Mouse (Mus musculus) limb, embryonic 14.5 days (tissue): ENCODE measurements around the gene Clasp1. TPM values are rescaled to one million over a fixed set of nuclear protein-coding genes. Genes with fewer than 3 reads are reported as not detected.

Source experiments
- ATAC-seq: fragments of 200-750 bp; cut with Nextera tagmentation; 2 replicates; pipeline ENCODE4 v1.8.0; 2017; ENCODE audit warnings: low read depth, moderate number of reproducible peaks, moderate TSS enrichment; ENCODE audit not compliant: low FRiP score
- DNase-seq: peaks from one replicate; pipeline ENCODE4 v3.0.0-alpha.2; 2015; ENCODE audit warnings: low spot score
- H3K27ac ChIP-seq: fragments of 300-500 bp; sonication (generic); replicated peaks from 2 replicates; pipeline ENCODE4 v1.5.1; 2014; ENCODE audit warnings: low read depth, mild to moderate bottlenecking, low read length, moderate library complexity, mixed read lengths
- H3K27me3 ChIP-seq: fragments of 300-500 bp; sonication (generic); 2 replicates; pipeline ENCODE4 v1.6.1; 2014; ENCODE audit warnings: low read length, mixed read lengths; ENCODE audit not compliant: control insufficient read depth, insufficient read depth
- H3K36me3 ChIP-seq: fragments of 300-500 bp; sonication (generic); 2 replicates; pipeline ENCODE4 v1.6.1; 2014; ENCODE audit warnings: mild to moderate bottlenecking, low read length, moderate library complexity, mixed read lengths; ENCODE audit not compliant: control insufficient read depth, insufficient read depth
- H3K4me1 ChIP-seq: fragments of 300-500 bp; sonication (generic); 2 replicates; pipeline ENCODE4 v1.6.1; 2014; ENCODE audit warnings: antibody characterized with exemption, low read length, mixed read lengths; ENCODE audit not compliant: control insufficient read depth, insufficient read depth
- H3K4me2 ChIP-seq: fragments of 300-500 bp; sonication (generic); replicated peaks from 2 replicates; pipeline ENCODE4 v1.6.1; 2014; ENCODE audit warnings: low read depth, mild to moderate bottlenecking, low read length, moderate library complexity; ENCODE audit not compliant: severe bottlenecking
- H3K4me3 ChIP-seq: fragments of 300-500 bp; sonication (generic); replicated peaks from 2 replicates; pipeline ENCODE4 v1.5.1; 2014; ENCODE audit warnings: low read length
- H3K9ac ChIP-seq: fragments of 300-500 bp; sonication (generic); 2 replicates; pipeline ENCODE4 v1.6.1; 2014; ENCODE audit warnings: mild to moderate bottlenecking, low read depth, low read length, moderate library complexity; ENCODE audit not compliant: severe bottlenecking
- H3K9me3 ChIP-seq: fragments of 300-500 bp; sonication (generic); 2 replicates; pipeline ENCODE4 v1.6.1; 2016; ENCODE audit warnings: low read length; ENCODE audit not compliant: control insufficient read depth
- POLR2A ChIP-seq: fragments of 200-500 bp; IDR thresholded peaks from 2 replicates; pipeline ENCODE4 v1.8.0; 2012; ENCODE audit warnings: inconsistent platforms, mild to moderate bottlenecking, moderate library complexity, borderline replicate concordance; ENCODE audit not compliant: insufficient read depth, insufficient read length; ENCODE audit errors: extremely low read depth
- WGBS: fragments of 180-500 bp; shearing (Covaris S2); extraction: QIAGEN DNeasy Blood & Tissue Kit; methylation state at CpG from one replicate; pipeline ENCODE4 v1.1.7; 2014; 5-methylcytosine and 5-hydroxymethylcytosine counted together
- polyA plus RNA-seq, 2 experiments: library from polyadenylated mRNA; depleted of rRNA in 1 of 2; stranded (reverse) in 1 of 2; unstranded in 1 of 2; fragments of >200 nt; fragmentation: Nextera tagmentation in 1 of 2; extraction: Ambion mirVana in 1 of 2; gene quantifications; 2 replicates each; pipeline versions ENCODE4 v1.2.1 to v1.2.3; 2012 to 2014

The Clasp1 gene
- polyA plus RNA-seq, 2 experiments: 47.8 to 48.5 TPM

DNA sequence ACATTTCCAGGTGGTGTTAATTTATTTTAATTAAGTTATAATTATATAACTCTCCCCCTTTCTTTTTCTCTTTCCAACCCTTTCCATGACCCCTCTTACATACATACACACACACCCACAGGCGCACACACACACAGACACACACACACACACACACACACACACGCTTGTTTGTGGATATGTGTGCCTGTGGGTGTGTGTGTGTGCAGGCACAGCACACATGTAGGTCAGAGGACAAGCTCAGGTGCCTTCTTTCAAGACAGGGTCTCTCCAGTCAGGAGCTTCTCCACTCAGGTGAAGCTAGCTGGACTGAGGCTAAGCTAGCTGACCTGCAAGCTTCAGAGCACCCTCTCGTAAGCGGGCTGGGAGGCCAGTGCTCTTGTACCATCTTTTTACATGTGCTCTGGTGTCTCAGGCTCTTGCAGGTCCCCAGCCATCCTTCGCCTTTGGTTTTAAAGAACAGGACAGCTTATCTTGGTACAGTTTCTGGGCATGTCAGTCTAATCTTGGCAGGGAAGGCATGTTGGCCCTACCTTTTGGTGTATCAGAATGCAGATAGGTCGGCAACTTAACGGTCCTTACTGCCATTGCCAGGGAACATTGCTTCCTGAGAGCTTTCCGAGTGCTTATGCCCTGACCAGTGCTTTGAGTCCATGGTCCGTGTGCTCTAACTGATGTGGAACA, 28.3 kb downstream of the Clasp1 start:
- DNase-seq (no peak), ATAC-seq (no peak)
- H3K9ac ChIP-seq: no peak overlapping the region
- H3K27ac ChIP-seq: no peak overlapping the region
- no peak overlapping the region for H3K4me3 ChIP-seq
- no peak for TF ChIP-seq POLR2A
- peaks cover 21% of the 10 kb centered on the region for H3K36me3 ChIP-seq
- 90% methylated on average over 9 of the region's 9 CpGs for WGBS
- no peaks in the 10 kb centered on the region for H3K4me1 ChIP-seq
- H3K27me3 ChIP-seq: no peaks in the 10 kb centered on the region
- no peak overlapping the region for H3K4me2 ChIP-seq
- no peaks in the 10 kb centered on the region for H3K9me3 ChIP-seq

DNA sequence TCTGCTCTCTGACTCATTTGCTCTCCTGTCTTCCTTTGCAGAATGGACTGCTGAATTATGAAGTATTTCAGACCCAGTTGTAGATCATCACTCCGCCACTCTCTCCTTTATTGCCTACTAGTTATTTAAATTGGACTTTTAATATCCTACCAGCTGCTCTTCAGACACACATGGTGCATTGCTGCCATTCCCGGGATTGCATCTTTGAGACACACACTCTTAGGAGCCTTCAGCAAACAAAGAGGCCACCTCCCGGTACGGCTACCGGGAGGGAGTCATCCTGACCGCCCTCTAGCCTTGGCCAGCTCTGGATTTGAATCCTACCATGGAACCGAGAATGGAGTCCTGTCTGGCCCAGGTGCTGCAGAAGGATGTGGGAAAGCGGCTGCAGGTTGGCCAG, 30.5 kb downstream of the Clasp1 start:
- no peaks in the 10 kb centered on the region for H3K4me1 ChIP-seq
- no peak overlapping the region for H3K4me3 ChIP-seq
- no peak overlapping the region for H3K27ac ChIP-seq
- peaks cover 36% of the 10 kb centered on the region for H3K36me3 ChIP-seq
- H3K9ac ChIP-seq: no peak overlapping the region
- no peak for DNase-seq
- 87% methylated on average over 8 of the region's 8 CpGs for WGBS
- H3K27me3 ChIP-seq: no peaks in the 10 kb centered on the region
- no peak overlapping the region for H3K4me2 ChIP-seq
- ATAC-seq: no peak
- TF ChIP-seq POLR2A: no peak
- H3K9me3 ChIP-seq: no peaks in the 10 kb centered on the region

DNA sequence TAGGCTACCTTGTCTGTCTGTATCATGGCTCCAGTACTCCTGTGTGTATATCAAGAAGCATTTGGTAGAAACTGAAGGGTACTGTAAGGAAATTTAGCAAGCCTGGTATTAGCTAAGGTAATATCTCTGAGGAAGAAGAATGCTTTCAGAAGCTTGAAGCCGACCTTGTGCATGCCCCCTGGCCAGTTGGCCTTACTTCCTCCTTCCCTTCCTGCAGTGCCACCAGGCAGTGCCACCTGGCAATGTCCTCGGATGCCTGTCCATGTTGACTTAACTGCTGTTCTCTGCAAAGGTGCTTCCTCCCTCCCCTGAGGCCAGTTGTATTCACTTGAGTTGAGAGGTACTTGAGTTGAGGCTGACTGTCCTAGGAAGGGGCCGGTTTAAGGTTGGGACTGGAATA, 32.3 kb downstream of the Clasp1 start:
- no peak for DNase-seq
- no peak for TF ChIP-seq POLR2A
- H3K36me3 ChIP-seq: peaks cover 36% of the 10 kb centered on the region

GRCm38 (mm10) chr1:118422812-118423211, 34.0 kb downstream of the Clasp1 start:
- no peaks in the 10 kb centered on the region for H3K4me1 ChIP-seq
- H3K9me3 ChIP-seq: no peaks in the 10 kb centered on the region
- H3K36me3 ChIP-seq: peaks cover 36% of the 10 kb centered on the region
- no peak overlapping the region for H3K4me2 ChIP-seq
- DNase-seq (no peak), ATAC-seq (no peak)
- no peaks in the 10 kb centered on the region for H3K27me3 ChIP-seq
- TF ChIP-seq POLR2A: no peak
- H3K27ac ChIP-seq: no peak overlapping the region
- 82% methylated on average over 6 of the region's 6 CpGs for WGBS
- H3K9ac ChIP-seq: no peak overlapping the region
- no peak overlapping the region for H3K4me3 ChIP-seq

More for the DNA sequence above, 32.3 kb downstream of the Clasp1 start:
- no peak overlapping the region for H3K27ac ChIP-seq
- H3K9me3 ChIP-seq: no peaks in the 10 kb centered on the region
- no peak overlapping the region for H3K9ac ChIP-seq
- no peak overlapping the region for H3K4me2 ChIP-seq
- H3K27me3 ChIP-seq: no peaks in the 10 kb centered on the region
- no peak for ATAC-seq
- no peak overlapping the region for H3K4me3 ChIP-seq
- 66% methylated on average over 3 of the region's 3 CpGs for WGBS
- H3K4me1 ChIP-seq: no peaks in the 10 kb centered on the region

GRCm38 (mm10) chr1:118425982-118426381, 37.1 kb downstream of the Clasp1 start:
- ATAC-seq: no peak
- 84% methylated on average over 2 of the region's 2 CpGs for WGBS
- H3K4me2 ChIP-seq: no peak overlapping the region

More at GRCm38 (mm10) chr1:118425982-118426381, 37.1 kb downstream of the Clasp1 start:
- Histone ChIP-seq H3K27ac (no peak overlapping the region), H3K36me3 (peaks cover 21% of the 10 kb centered on the region), H3K4me3 (no peak overlapping the region), H3K27me3 (no peaks in the 10 kb centered on the region), H3K9ac (no peak overlapping the region), H3K9me3 (no peaks in the 10 kb centered on the region), H3K4me1 (no peaks in the 10 kb centered on the region)
- DNase-seq: no peak
- no peak for TF ChIP-seq POLR2A
